Comparison of ENCODE assay signal across 18 mouse cellular contexts in the genomic region with DNA sequence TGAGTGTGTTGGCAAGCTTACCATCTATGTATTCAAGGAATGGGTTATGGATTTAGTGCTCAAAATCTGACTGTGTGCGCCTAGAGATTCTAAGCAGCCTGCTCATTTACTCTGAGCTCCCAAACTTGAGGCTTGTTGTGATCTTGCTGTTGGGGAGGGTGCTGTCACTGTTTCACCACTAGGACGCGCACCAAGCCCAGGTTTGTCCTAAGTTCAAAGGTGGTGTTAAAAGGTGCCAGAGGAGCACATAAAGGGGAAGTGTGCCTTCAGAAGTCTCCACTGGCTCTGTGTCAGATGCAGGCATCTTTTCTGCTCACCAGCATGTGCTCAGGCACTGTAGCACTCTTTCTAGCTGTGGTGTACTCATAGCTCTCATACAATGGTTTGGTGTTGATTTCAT. TPM values are rescaled to one million over a fixed set of nuclear protein-coding genes. Genes with fewer than 3 reads are reported as not detected.
DNase-seq lines count a peak whose midpoint lies in the region; ATAC-seq and TF ChIP-seq lines count a peak whose summit lies in the region.
"Had no signal": no experiment of that assay in that cellular context is flagged by ENCODE, and none has a peak within 500 bp of the region (broad histone marks: within the 10 kb centered on the region; RNA-seq: fewer than 3 reads in every experiment).

No protein-coding gene starts in this region.

- H3K27ac ChIP-seq in lung, embryonic 14.5 days (ENCODE audit: low read depth) = no peak overlapping the region
- H3K27ac ChIP-seq: heart, embryonic 13.5 days; hindbrain, embryonic 15.5 days; liver, embryonic 13.5 days had no signal

- H3K4me2 ChIP-seq in lung, embryonic 14.5 days = no peak overlapping the region
- H3K4me2 ChIP-seq: heart, embryonic 13.5 days; hindbrain, embryonic 15.5 days; liver, embryonic 13.5 days had no signal

- peak; percentile 12; the same call in 1 of the 2 replicates for TF ChIP-seq CTCF in lung, embryonic 14.5 days (IDR thresholded peaks at IDR 0.05; ENCODE audit: low read depth)

- H3K9me3 ChIP-seq in lung, embryonic 14.5 days (ENCODE audit: low read depth, low read length) = no peaks in the 10 kb centered on the region
- H3K9me3 ChIP-seq: hindbrain, embryonic 15.5 days; liver, embryonic 13.5 days had no signal

- H3K4me3 ChIP-seq in lung, embryonic 14.5 days (ENCODE audit: low read depth, low read length) = no peak overlapping the region
- H3K4me3 ChIP-seq: heart, embryonic 13.5 days; hindbrain, embryonic 15.5 days; liver, embryonic 13.5 days had no signal

- WGBS in lung, embryonic 14.5 days = 70% methylated on average over 3 of the region's 3 CpGs

- no peak for DNase-seq in lung, embryonic 14.5 days
- DNase-seq in lung, postnatal 10 days = no peak
- DNase-seq in R1 (ENCODE audit: low read depth, low spot score) = peak; percentile 23
- DNase-seq in spleen, postnatal 36 days (ENCODE audit: low spot score in 2 of 2) = peak; percentile 20 to 21
- no peak for DNase-seq in adrenal gland, postnatal 36 days
- no peak for DNase-seq in ovary, postnatal 10 days (ENCODE audit: low spot score)
- DNase-seq in left cerebral cortex, adult 8-10 months (ENCODE audit: low spot score in 2 of 2) = no peak
- DNase-seq: adrenal gland, adult 8-10 months; cerebellum, postnatal 10 days; gastrocnemius, postnatal 36 days; liver, embryonic 13.5 days had no signal

- no peaks in the 10 kb centered on the region for H3K27me3 ChIP-seq in lung, embryonic 14.5 days (ENCODE audit: insufficient read depth, low read length)
- H3K27me3 ChIP-seq: heart, embryonic 13.5 days; hindbrain, embryonic 15.5 days; liver, embryonic 13.5 days had no signal

- H3K36me3 ChIP-seq in lung, embryonic 14.5 days (ENCODE audit: insufficient read depth) = no peaks in the 10 kb centered on the region
- H3K36me3 ChIP-seq: heart, embryonic 13.5 days; hindbrain, embryonic 15.5 days; liver, embryonic 13.5 days had no signal

- ATAC-seq in lung, embryonic 14.5 days (ENCODE audit: insufficient read depth) = no peak
- ATAC-seq: CD4-positive, CD25-positive, alpha-beta regulatory T cell, adult 4 months had no signal

- H3K9ac ChIP-seq in lung, embryonic 14.5 days = no peak overlapping the region
- H3K9ac ChIP-seq: heart, embryonic 13.5 days; hindbrain, embryonic 15.5 days; liver, embryonic 13.5 days had no signal

- H3K4me1 ChIP-seq in lung, embryonic 14.5 days (ENCODE audit: insufficient read depth) = no peaks in the 10 kb centered on the region
- H3K4me1 ChIP-seq: heart, embryonic 13.5 days; hindbrain, embryonic 15.5 days; liver, embryonic 13.5 days had no signal

RNA-seq across cellular contexts. Expression of a gene that starts 8.0 kb away (rescaled TPM):
- 0.28 TPM in 1 of 2 replicates, not detected in the other for polyA plus RNA-seq in lung, embryonic 14.5 days (2014; fragmentation: Nextera tagmentation; extraction: Ambion mirVana)
- not detected for total RNA-seq in adrenal gland, postnatal 36 days (2021)
- total RNA-seq in left cerebral cortex, adult 8-10 months (2022) = not detected
- total RNA-seq: adrenal gland, adult 8-10 months; gastrocnemius, postnatal 36 days; left cerebral cortex, postnatal 14 days; megakaryocyte-erythroid progenitor cell, adult 5-6 weeks had no signal
- polyA plus RNA-seq: CD4-positive, CD25-positive, alpha-beta regulatory T cell, adult 4 months; embryonic facial prominence, embryonic 11.5 days; heart, embryonic 13.5 days; hindbrain, embryonic 15.5 days; kidney, embryonic 14.5 days; liver, embryonic 13.5 days had no signal

RNA-seq across cellular contexts. Expression of a gene that starts 39.9 kb away (rescaled TPM):
- polyA plus RNA-seq in lung, embryonic 14.5 days (2014; fragmentation: Nextera tagmentation; extraction: Ambion mirVana) = not detected in 2 replicates
- not detected for total RNA-seq in adrenal gland, postnatal 36 days (2021)
- total RNA-seq in left cerebral cortex, adult 8-10 months (2022) = not detected
- total RNA-seq: adrenal gland, adult 8-10 months; gastrocnemius, postnatal 36 days; left cerebral cortex, postnatal 14 days; megakaryocyte-erythroid progenitor cell, adult 5-6 weeks had no signal
- polyA plus RNA-seq: CD4-positive, CD25-positive, alpha-beta regulatory T cell, adult 4 months; embryonic facial prominence, embryonic 11.5 days; heart, embryonic 13.5 days; hindbrain, embryonic 15.5 days; kidney, embryonic 14.5 days; liver, embryonic 13.5 days had no signal

Comparison
In these comparisons a context has a peak if more than half of its experiments do, and no peak if none do; other contexts are left out.
1. DNase-seq: peak in R1 (single experiment) and spleen, postnatal 36 days (2 of 2); none in lung, embryonic 14.5 days (single experiment), lung, postnatal 10 days (single experiment), adrenal gland, postnatal 36 days (0 of 2), ovary, postnatal 10 days (single experiment) and left cerebral cortex, adult 8-10 months (0 of 2).